Mouse (Mus musculus) MEL (cell line): ENCODE results near the gene Mxd4. TPM values are rescaled to one million over a fixed set of nuclear protein-coding genes. Genes with fewer than 3 reads are reported as not detected.

ENCODE experiments used
- DNase-seq: peaks from one replicate; pipeline ENCODE4 v3.0.0; 2011; ENCODE audit warnings: low read depth, low spot score
- H3K27ac ChIP-seq: 2 replicates; pipeline ENCODE4 v1.5.1; 2012; ENCODE audit warnings: low read depth, mild to moderate bottlenecking, control low read depth, low read length, moderate library complexity; ENCODE audit not compliant: control insufficient read depth
- H3K27me3 ChIP-seq, 2 experiments: fragments of 150-350 bp in 1 of 2; sonication (generic) in 1 of 2; 2 replicates each; pipeline ENCODE4 v1.6.1; 2012; ENCODE audit warnings: low read length in 2 of 2, mild to moderate bottlenecking in 2 of 2, improper control_type of control experiment in 1 of 2, moderate library complexity in 1 of 2; ENCODE audit not compliant: insufficient read depth in 2 of 2, control insufficient read depth in 1 of 2
- H3K36me3 ChIP-seq, 2 experiments: 2 replicates each; pipeline ENCODE4 v1.6.1; 2012 to 2014; ENCODE audit warnings: low read length in 2 of 2, improper control_type of control experiment in 1 of 2, inconsistent platforms in 1 of 2, mild to moderate bottlenecking in 1 of 2; ENCODE audit not compliant: insufficient read depth in 2 of 2, control insufficient read depth in 1 of 2
- H3K4me1 ChIP-seq, 2 experiments: fragments of 150-350 bp in 1 of 2; sonication (generic) in 1 of 2; 2 replicates each; pipeline ENCODE4 v1.6.1; 2012; ENCODE audit warnings: low read length in 2 of 2, improper control_type of control experiment in 1 of 2, mild to moderate bottlenecking in 1 of 2; ENCODE audit not compliant: insufficient read depth in 2 of 2, control insufficient read depth in 1 of 2
- H3K4me3 ChIP-seq, 2 experiments: fragments of 150-350 bp in 1 of 2; sonication (generic) in 1 of 2; 2 replicates each; pipeline ENCODE4 v1.5.1; 2012; ENCODE audit warnings: low read depth in 2 of 2, low read length in 2 of 2, mild to moderate bottlenecking in 2 of 2, moderate library complexity in 2 of 2, control low read depth in 1 of 2, improper control_type of control experiment in 1 of 2; ENCODE audit not compliant: control insufficient read depth in 1 of 2, insufficient read depth in 1 of 2
- H3K79me2 ChIP-seq: 2 replicates; pipeline ENCODE4 v1.6.1; 2012; ENCODE audit warnings: mild to moderate bottlenecking, low read length, moderate library complexity; ENCODE audit not compliant: control insufficient read depth, poor library complexity, insufficient read depth
- H3K9ac ChIP-seq: 2 replicates; pipeline ENCODE4 v1.6.1; 2012; ENCODE audit warnings: low read depth, mild to moderate bottlenecking, control low read depth, low read length, moderate library complexity; ENCODE audit not compliant: control insufficient read depth, poor library complexity, severe bottlenecking
- H3K9me3 ChIP-seq: fragments of 150-350 bp; sonication (generic); replicated peaks from 2 replicates; pipeline ENCODE4 v1.6.1; 2012; ENCODE audit warnings: mild to moderate bottlenecking, low read length, improper control_type of control experiment, moderate library complexity; ENCODE audit not compliant: insufficient read depth
- BHLHE40 ChIP-seq: IDR thresholded peaks from 2 replicates; pipeline ENCODE4 v1.6.1; 2012; ENCODE audit warnings: low read depth, mild to moderate bottlenecking, inconsistent platforms, low read length, improper control_type of control experiment, borderline replicate concordance
- CHD1 ChIP-seq: IDR thresholded peaks from 2 replicates; pipeline ENCODE4 v1.6.1; 2012; ENCODE audit warnings: low read depth, mild to moderate bottlenecking, inconsistent platforms, low read length, improper control_type of control experiment
- CTCF ChIP-seq, 3 experiments: IDR thresholded peaks in 2 of 3; conservative IDR thresholded peaks in 1 of 3; 2 replicates each; pipeline ENCODE4 v1.5.1; 2011 to 2012; ENCODE audit warnings: low read length in 3 of 3, low read depth in 2 of 3, mild to moderate bottlenecking in 2 of 3, improper control_type of control experiment in 1 of 3, inconsistent platforms in 1 of 3, mixed read lengths in 1 of 3, moderate library complexity in 1 of 3; ENCODE audit not compliant: control insufficient read depth in 1 of 3, insufficient read depth in 1 of 3, poor library complexity in 1 of 3, severe bottlenecking in 1 of 3
- EP300 ChIP-seq, 2 experiments: IDR thresholded peaks; 2 replicates each; pipeline ENCODE4 v1.6.1; 2011; ENCODE audit warnings: improper control_type of control experiment in 2 of 2, low read length in 2 of 2, low read depth in 1 of 2, mild to moderate bottlenecking in 1 of 2
- ETS1 ChIP-seq: IDR thresholded peaks from 2 replicates; pipeline ENCODE4 v1.6.1; 2012; ENCODE audit warnings: low read depth, mild to moderate bottlenecking, inconsistent platforms, low read length, improper control_type of control experiment, moderate library complexity
- GABPA ChIP-seq: IDR thresholded peaks from 2 replicates; pipeline ENCODE4 v1.6.1; 2012; ENCODE audit warnings: low read depth, mild to moderate bottlenecking, inconsistent platforms, low read length, improper control_type of control experiment, moderate library complexity
- GATA1 ChIP-seq: IDR thresholded peaks from 2 replicates; pipeline ENCODE4 v1.6.1; 2011; ENCODE audit warnings: low read depth, low read length, improper control_type of control experiment
- HCFC1 ChIP-seq: IDR thresholded peaks from 2 replicates; pipeline ENCODE4 v1.6.1; 2012; ENCODE audit warnings: low read depth, mild to moderate bottlenecking, inconsistent platforms, low read length, improper control_type of control experiment, moderate library complexity
- JUND ChIP-seq: IDR thresholded peaks from 2 replicates; pipeline ENCODE4 v1.6.1; 2011; ENCODE audit warnings: low read depth, mild to moderate bottlenecking, improper control_type of control experiment, low read length
- MAX ChIP-seq: IDR thresholded peaks from 2 replicates; pipeline ENCODE4 v1.6.1; 2011; ENCODE audit warnings: low read length, improper control_type of control experiment
- MXI1 ChIP-seq: IDR thresholded peaks from 2 replicates; pipeline ENCODE4 v1.6.1; 2011; ENCODE audit warnings: mild to moderate bottlenecking, low read depth, low read length, improper control_type of control experiment
- MYB ChIP-seq: IDR thresholded peaks from 2 replicates; pipeline ENCODE4 v1.6.1; 2011; ENCODE audit warnings: mild to moderate bottlenecking, low read depth, low read length, improper control_type of control experiment
- MYC ChIP-seq: IDR thresholded peaks from 2 replicates; pipeline ENCODE4 v1.6.1; 2011; ENCODE audit warnings: low read depth, mild to moderate bottlenecking, low read length, improper control_type of control experiment, moderate library complexity
- NELFE ChIP-seq: IDR thresholded peaks from 2 replicates; pipeline ENCODE4 v1.6.1; 2011; ENCODE audit warnings: low read depth, low read length, improper control_type of control experiment
- POLR2A ChIP-seq, 2 experiments: IDR thresholded peaks; 2 replicates each; pipeline ENCODE4 v1.6.1; 2011 to 2012; ENCODE audit warnings: low read length in 2 of 2, mild to moderate bottlenecking in 2 of 2, control low read depth in 1 of 2, improper control_type of control experiment in 1 of 2, low read depth in 1 of 2, moderate library complexity in 1 of 2; ENCODE audit not compliant: control insufficient read depth in 1 of 2, insufficient read depth in 1 of 2, poor library complexity in 1 of 2
- RCOR1 ChIP-seq: IDR thresholded peaks from 2 replicates; pipeline ENCODE4 v1.6.1; 2012; ENCODE audit warnings: low read depth, mild to moderate bottlenecking, inconsistent platforms, low read length, improper control_type of control experiment
- SIN3A ChIP-seq: IDR thresholded peaks from 2 replicates; pipeline ENCODE4 v1.6.1; 2012; ENCODE audit warnings: low read length, improper control_type of control experiment, inconsistent platforms
- SMC3 ChIP-seq: IDR thresholded peaks from 2 replicates; pipeline ENCODE4 v1.6.1; 2011; ENCODE audit warnings: low read depth, low read length, improper control_type of control experiment
- TAL1 ChIP-seq: IDR thresholded peaks from 2 replicates; pipeline ENCODE4 v1.6.1; 2012; ENCODE audit warnings: mild to moderate bottlenecking, inconsistent platforms, low read length, moderate library complexity, mixed read lengths
- TBP ChIP-seq: IDR thresholded peaks from 2 replicates; pipeline ENCODE4 v1.8.0; 2011; ENCODE audit warnings: low read depth, low read length, improper control_type of control experiment
- TCF12 ChIP-seq: IDR thresholded peaks from 2 replicates; pipeline ENCODE4 v1.6.1; 2014; ENCODE audit warnings: low read depth, mild to moderate bottlenecking, inconsistent platforms, low read length, improper control_type of control experiment, moderate library complexity
- USF1 ChIP-seq: IDR thresholded peaks from 2 replicates; pipeline ENCODE4 v1.6.1; 2014; ENCODE audit warnings: low read depth, mild to moderate bottlenecking, inconsistent platforms, low read length, improper control_type of control experiment, moderate library complexity
- USF2 ChIP-seq, 2 experiments: IDR thresholded peaks; 2 replicates each; pipeline ENCODE4 v1.6.1; 2011 to 2012; ENCODE audit warnings: improper control_type of control experiment in 2 of 2, low read length in 2 of 2, borderline replicate concordance in 1 of 2, inconsistent platforms in 1 of 2, low read depth in 1 of 2, mild to moderate bottlenecking in 1 of 2; ENCODE audit not compliant: insufficient read depth in 1 of 2
- ZC3H11A ChIP-seq: IDR thresholded peaks from 2 replicates; pipeline ENCODE4 v1.6.1; 2012; ENCODE audit warnings: low read depth, mild to moderate bottlenecking, inconsistent platforms, low read length, improper control_type of control experiment
- ZKSCAN1 ChIP-seq: IDR thresholded peaks from 2 replicates; pipeline ENCODE4 v1.6.1; 2012; ENCODE audit warnings: low read depth, mild to moderate bottlenecking, inconsistent platforms, low read length, improper control_type of control experiment, moderate library complexity
- ZMIZ1 ChIP-seq: IDR thresholded peaks from 2 replicates; pipeline ENCODE4 v1.6.1; 2012; ENCODE audit warnings: low read depth, mild to moderate bottlenecking, inconsistent platforms, low read length, improper control_type of control experiment, moderate library complexity
- ZNF384 ChIP-seq: IDR thresholded peaks from 2 replicates; pipeline ENCODE4 v1.6.1; 2012; ENCODE audit warnings: low read depth, mild to moderate bottlenecking, inconsistent platforms, low read length, improper control_type of control experiment
- polyA plus RNA-seq, 2 experiments: library from polyadenylated mRNA; stranded (reverse) in 1 of 2; unstranded in 1 of 2; fragments of >175 nt in 1 of 2; fragments of >200 nt in 1 of 2; gene quantifications; 2 replicates each; pipeline versions ENCODE4 v1.2.1 to v1.2.4; 2012; ENCODE audit warnings: low replicate concordance in 2 of 2, low read depth in 1 of 2; ENCODE audit not compliant: insufficient read length in 2 of 2, insufficient read depth in 1 of 2, missing spikeins in 1 of 2
- total RNA-seq: library from RNA; depleted of rRNA; stranded (reverse); fragments of 300-350 nt; gene quantifications from 2 replicates; pipeline ENCODE4 v1.2.3, GENCODE M21; 2012

The Mxd4 gene
- total and polyA plus RNA-seq, 3 experiments = 9.7 to 13.3 TPM; not detected in 1

GRCm38 (mm10) chr5:34168950-34169891 lies 18.3 kb downstream of the Mxd4 start, which contains the start of the genes Poln and Haus3 (continued):
- no peak for TF ChIP-seq GABPA
- TF ChIP-seq CHD1 = no peak
- TF ChIP-seq ZNF384 = peak; percentile 31; the same call in 1 of the 2 replicates
- TF ChIP-seq SIN3A = peak; percentile 96
- no peak for TF ChIP-seq BHLHE40

- TF ChIP-seq SIN3A (no peak), MAX (no peak)
- TF ChIP-seq, all 39 proteins: peak for 0
- DNase-seq = no peak
- Histone ChIP-seq H3K9ac (peak overlapping the region; percentile 41), H3K4me3 (peak overlapping the region; percentile 33 to 83), H3K27ac (no peak overlapping the region), H3K4me1 (peaks cover 7 to 26% of the 10 kb centered on the region in 2 experiments), H3K9me3 (no peaks in the 10 kb centered on the region), H3K36me3 (peaks cover 25 to 39% of the 10 kb centered on the region in 2 experiments), H3K79me2 (peaks cover 34% of the 10 kb centered on the region), H3K27me3 (no peaks in the 10 kb centered on the region)
Observed at GRCm38 (mm10) chr5:34167857-34168256, 19.7 kb downstream of the Mxd4 start.

DNA sequence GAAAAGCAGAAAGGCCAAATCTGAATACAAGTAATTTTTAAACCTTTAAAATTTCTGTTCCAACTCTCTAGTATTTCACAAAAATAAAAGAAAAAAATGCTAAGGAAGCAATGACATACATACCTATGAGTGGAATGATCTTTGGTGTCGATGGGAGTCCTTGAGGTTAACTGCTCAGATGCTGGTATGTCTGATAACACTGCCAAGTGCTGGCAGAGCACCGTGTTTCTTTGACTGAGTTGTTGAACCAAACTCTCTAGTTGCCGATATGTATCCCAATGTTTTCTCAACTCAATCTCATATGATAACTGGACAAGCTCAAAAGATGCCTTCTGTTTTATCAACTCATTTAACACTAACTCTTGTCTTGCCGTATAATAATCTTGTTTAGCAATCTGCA lies 21.7 kb downstream of the Mxd4 start:
- Histone ChIP-seq H3K9ac (peak overlapping the region; percentile 32), H3K27ac (no peak overlapping the region), H3K27me3 (no peaks in the 10 kb centered on the region)
- no peak for TF ChIP-seq NELFE
- TF ChIP-seq ZKSCAN1 = no peak
- TF ChIP-seq POLR2A (IDR thresholded peaks at IDR 0.05; ENCODE audit: control insufficient read depth in 1 of 2, insufficient read depth in 1 of 2, low read depth in 1 of 2, low read length in 2 of 2, poor library complexity in 1 of 2) = no peak
- no peak for TF ChIP-seq TBP
- no peak for TF ChIP-seq MYB
- peak; percentile 49 for TF ChIP-seq TAL1
- TF ChIP-seq MXI1 = peak; percentile 71
- no peak for TF ChIP-seq JUND
- TF ChIP-seq SMC3 = no peak
- TF ChIP-seq RCOR1 = peak; percentile 60; the same call in 1 of the 2 replicates
- TF ChIP-seq USF1 = no peak
- peak; percentile 63 for TF ChIP-seq ETS1
- 0 out of 2 replicates have a peak, but pooled peaks have one; percentile 11 for TF ChIP-seq MYC
- 0 out of 2 replicates have a peak, but pooled peaks have one; percentile 11 for TF ChIP-seq ZNF384
- TF ChIP-seq ZMIZ1 = no peak
- TF ChIP-seq BHLHE40 = no peak
- TF ChIP-seq USF2 (IDR thresholded peaks at IDR 0.05; ENCODE audit: borderline replicate concordance in 1 of 2, insufficient read depth in 1 of 2, low read depth in 1 of 2, low read length in 2 of 2) = no peak
- TF ChIP-seq SIN3A = peak; percentile 82
- TF ChIP-seq HCFC1 = 0 out of 2 replicates have a peak, but pooled peaks have one; percentile 26
- TF ChIP-seq CTCF (IDR thresholded peaks at IDR 0.05 in 2 of 3, conservative IDR thresholded peaks at IDR 0.05 in 1 of 3; ENCODE audit: control insufficient read depth in 1 of 3, insufficient read depth in 1 of 3, low read depth in 2 of 3, low read length in 3 of 3, poor library complexity in 1 of 3, severe bottlenecking in 1 of 3) = no peak
- TF ChIP-seq ZC3H11A = 0 out of 2 replicates have a peak, but pooled peaks have one; percentile 3
- peak; percentile 55 for TF ChIP-seq GATA1
- TF ChIP-seq TCF12 = peak; percentile 39; the same call in 1 of the 2 replicates
- TF ChIP-seq EP300 (IDR thresholded peaks at IDR 0.05; ENCODE audit: low read depth in 1 of 2, low read length in 2 of 2) = peak; percentile 34 to 53
- TF ChIP-seq, all 39 proteins: peak for 12
- Histone ChIP-seq H3K4me1 (peaks cover 7 to 31% of the 10 kb centered on the region in 2 experiments), H3K79me2 (peaks cover 40% of the 10 kb centered on the region), H3K9me3 (no peaks in the 10 kb centered on the region), H3K36me3 (peaks cover 41 to 48% of the 10 kb centered on the region in 2 experiments), H3K4me3 (peak overlapping the region; percentile 32 to 63; a peak in 3 of 4 replicates)
- DNase-seq = peak; percentile 65
